Mouse (Mus musculus): ENCODE data around the gene Pnma1.

Pnma1 gene

DNA sequence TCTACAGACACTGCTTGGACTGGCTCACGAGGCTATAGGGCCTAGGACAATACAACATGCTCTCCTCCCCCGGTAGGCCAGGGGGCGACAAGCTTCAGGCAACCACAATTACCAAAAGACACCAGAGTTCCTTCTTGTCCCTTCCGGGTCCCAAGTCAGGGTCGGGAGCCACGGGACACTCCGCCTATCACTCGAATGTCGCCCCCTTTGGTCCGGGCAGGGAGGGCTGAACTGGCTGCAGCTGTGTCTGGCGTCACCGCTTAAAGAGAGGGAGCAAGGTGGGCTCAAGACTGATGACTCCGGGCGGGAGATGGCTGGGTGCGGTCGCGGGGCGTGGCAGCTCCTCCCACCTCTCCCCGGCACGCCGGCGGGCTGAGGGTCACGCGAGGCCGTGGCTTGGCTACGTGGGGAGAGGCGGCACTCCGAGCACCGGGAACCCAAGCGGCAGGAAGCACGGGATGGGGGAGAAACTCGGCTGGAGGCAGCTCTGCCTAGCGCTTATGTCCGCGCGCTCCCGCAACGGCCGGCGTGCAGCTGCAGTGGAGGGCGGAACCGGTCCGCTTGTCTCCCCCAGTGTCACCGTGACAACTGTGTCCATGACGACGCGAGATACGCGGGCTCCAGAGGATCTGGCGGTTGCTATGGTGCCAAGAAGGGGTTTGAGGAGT lies at the start of gene Pnma1:
Gene Pnma1, minus strand, starts transcription at position 536 of the 668 bp plus-strand sequence.
- peak; percentile 60 for DNase-seq (ENCODE audit: low read depth, low spot score)

GRCm38 (mm10) chr12:84195195-84195594 lies 46.9 kb upstream of the Pnma1 start:
- no peak for DNase-seq (ENCODE audit: low read depth, low spot score)

DNA sequence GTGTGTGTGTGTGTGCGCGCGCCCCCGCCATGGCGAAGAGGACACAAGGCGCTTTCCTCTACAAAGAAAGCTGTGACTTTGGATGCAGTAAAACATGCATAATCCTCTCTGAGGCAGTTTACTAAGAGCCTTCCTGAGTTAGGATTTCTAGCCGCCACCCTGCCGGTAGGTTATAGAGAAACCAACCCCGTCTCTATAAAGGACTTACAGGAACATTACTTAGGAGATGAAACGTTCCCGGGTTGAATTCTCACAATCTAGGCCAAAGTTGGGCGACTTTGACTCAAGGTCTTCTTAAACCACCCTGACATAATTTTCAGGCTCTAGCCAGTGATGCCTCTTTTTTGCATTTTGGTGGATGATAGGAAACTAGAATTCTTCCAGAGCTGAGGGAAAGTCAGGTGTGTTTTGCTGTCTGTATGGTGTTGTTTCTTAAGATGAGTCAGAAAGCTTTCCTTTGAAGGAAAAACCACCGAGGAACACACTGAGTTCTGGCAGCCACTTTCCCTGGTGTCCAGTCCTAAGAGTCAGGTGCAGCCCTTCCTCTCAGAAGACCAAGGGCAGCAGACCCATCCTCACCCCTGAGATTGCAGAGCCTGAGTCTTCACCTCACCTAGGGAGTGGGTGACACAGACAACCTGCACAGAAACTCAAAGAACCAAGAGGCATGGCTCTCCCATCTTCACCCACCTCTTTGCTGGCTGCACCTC lies 46.3 kb upstream of the Pnma1 start:
- DNase-seq (ENCODE audit: low read depth, low spot score): no peak

GRCm38 (mm10) chr12:84193642-84194399 lies 45.5 kb upstream of the Pnma1 start:
- DNase-seq (ENCODE audit: low read depth, low spot score): peak; percentile 97

GRCm38 (mm10) chr12:84192741-84193641 lies 44.7 kb upstream of the Pnma1 start:
- peak; percentile 81 for DNase-seq (ENCODE audit: low read depth, low spot score)

- no peak for DNase-seq (ENCODE audit: low read depth, low spot score)
These were observed 44.0 kb upstream of the Pnma1 start for GRCm38 (mm10) chr12:84192280-84192679.

GRCm38 (mm10) chr12:84191770-84192169 lies 43.5 kb upstream of the Pnma1 start:
- no peak for DNase-seq (ENCODE audit: low read depth, low spot score)

DNA sequence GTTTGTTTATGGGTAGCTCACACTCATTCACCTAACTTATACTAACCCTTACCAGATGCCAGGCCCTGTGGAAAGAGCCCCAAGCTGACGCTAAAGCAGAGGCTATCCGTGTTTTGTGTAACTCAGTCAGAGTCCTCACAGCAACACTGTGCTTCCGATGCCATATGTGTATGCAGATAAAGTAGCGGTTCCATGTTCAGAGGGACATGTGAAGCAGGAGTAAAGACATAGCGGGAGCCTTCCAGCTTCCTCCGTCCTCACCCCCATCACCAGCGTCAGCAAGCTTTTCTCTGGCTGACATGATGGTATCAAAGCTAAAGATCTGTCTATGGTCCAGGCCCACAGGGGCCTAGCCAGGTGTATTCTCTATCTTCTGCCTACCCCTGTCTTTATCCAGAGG lies 42.9 kb upstream of the Pnma1 start:
- no peak for DNase-seq (ENCODE audit: low read depth, low spot score)

DNA sequence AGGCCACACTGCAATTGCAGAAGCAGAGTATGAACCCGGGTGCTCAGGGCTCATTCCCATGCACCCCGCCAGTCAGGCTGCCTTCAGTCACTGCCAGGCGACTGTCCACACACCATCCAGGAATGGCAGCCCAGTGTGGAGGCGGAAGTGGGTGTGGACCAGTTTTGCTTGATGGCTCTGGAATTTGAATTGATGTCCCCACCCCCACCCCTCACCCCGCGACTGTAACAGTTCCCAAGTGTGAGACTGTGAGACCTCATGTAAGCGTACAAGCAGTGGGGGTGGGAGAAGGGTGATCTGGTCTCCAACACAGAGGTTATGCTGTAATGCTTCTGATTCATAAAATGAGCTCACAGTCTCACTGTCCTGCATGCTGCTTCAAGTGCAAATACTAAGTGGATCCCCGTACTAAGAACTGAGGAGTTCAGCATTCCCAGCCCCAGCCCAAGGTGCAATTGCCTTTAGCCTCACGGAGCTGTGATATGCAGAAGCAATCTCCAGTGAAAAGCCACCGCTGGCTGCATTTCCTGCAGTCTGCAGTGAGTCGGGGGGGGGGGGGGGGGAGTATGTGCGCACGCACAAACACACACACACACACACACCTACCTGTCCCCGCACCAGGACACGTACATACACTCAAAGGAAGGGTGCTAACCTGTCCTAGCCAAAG lies 42.0 kb upstream of the Pnma1 start:
- DNase-seq (ENCODE audit: low read depth, low spot score): no peak

GRCm38 (mm10) chr12:84188881-84189444 lies 40.7 kb upstream of the Pnma1 start:
- DNase-seq (ENCODE audit: low read depth, low spot score): no peak

- no peak for DNase-seq (ENCODE audit: low read depth, low spot score)
These were observed 39.7 kb upstream of the Pnma1 start for GRCm38 (mm10) chr12:84187752-84188601.

GRCm38 (mm10) chr12:84186950-84187349 lies 38.7 kb upstream of the Pnma1 start:
- DNase-seq (ENCODE audit: low read depth, low spot score): no peak

DNA sequence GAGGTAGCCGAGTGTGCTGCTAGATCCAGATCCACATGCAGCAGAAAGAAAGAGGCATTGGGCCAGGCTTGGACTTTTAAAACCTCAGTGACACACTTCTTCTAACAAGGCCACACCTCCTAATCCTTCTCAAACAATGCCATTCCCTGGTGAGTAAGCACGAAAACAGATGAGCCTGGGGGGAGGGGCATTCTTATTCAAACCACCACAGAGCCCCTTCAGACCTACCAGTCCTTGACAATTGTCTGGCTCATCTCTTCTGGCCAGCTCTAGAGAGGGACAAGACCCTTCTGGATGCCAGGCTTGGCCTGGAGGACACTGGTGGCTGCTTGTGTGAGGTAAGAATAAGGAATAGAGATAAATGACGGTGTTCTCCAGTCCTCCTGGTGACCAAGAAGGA lies 38.2 kb upstream of the Pnma1 start:
- no peak for DNase-seq (ENCODE audit: low read depth, low spot score)

- DNase-seq (ENCODE audit: low read depth, low spot score): no peak
These were observed 37.3 kb upstream of the Pnma1 start for GRCm38 (mm10) chr12:84185547-84185946.

- no peak for DNase-seq (ENCODE audit: low read depth, low spot score)
These were observed 36.7 kb upstream of the Pnma1 start for GRCm38 (mm10) chr12:84184979-84185378.

DNA sequence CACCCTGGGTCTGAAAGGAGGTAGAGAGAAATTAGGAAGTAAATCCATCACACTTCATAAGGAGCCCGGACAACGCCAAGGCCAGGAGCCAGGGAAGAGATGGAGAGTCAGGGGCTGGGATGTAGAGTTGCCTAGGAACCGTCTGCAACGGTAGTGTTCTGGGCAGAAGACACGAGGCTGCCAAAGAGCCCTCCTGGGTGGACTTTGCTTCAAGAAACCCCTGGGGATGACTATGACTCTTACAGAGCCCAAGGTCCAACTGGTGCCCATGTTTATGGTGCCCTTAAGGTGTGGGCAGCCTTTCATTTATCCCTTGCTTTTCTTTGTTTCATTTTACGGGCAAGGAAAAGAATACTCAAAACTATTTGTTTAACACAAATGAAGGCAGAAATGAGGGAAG lies 33.7 kb upstream of the Pnma1 start:
- DNase-seq (ENCODE audit: low read depth, low spot score): no peak

GRCm38 (mm10) chr12:84180701-84181435 lies 32.6 kb upstream of the Pnma1 start:
- no peak for DNase-seq (ENCODE audit: low read depth, low spot score)

DNA sequence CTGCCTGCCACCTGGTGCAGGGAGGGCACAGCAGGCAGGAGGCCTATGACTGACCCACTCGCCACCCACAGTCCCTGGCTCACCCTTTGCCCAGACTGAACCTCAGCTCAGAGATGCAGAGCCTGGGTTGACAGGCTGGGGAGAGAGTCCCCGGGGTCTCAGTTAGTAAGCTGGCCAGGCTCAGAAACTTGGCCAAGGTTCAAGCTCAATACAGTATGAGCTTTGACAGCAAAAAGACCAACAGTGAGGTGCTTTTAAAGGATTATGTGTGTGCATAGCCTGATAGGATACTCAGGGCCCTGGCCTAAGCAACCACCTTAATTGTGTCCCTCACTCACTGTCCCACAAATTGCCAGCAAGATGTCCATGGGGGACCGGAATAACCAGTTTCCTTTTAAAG lies 31.8 kb upstream of the Pnma1 start:
- no peak for DNase-seq (ENCODE audit: low read depth, low spot score)
